Mouse (Mus musculus): ENCODE results near the gene Arhgap21. TPM values are rescaled to one million over a fixed set of nuclear protein-coding genes. Genes with fewer than 3 reads are reported as not detected.

The Arhgap21 gene
- polyA plus RNA-seq, 1 experiment from 2014 or later = 10.4 TPM

DNA sequence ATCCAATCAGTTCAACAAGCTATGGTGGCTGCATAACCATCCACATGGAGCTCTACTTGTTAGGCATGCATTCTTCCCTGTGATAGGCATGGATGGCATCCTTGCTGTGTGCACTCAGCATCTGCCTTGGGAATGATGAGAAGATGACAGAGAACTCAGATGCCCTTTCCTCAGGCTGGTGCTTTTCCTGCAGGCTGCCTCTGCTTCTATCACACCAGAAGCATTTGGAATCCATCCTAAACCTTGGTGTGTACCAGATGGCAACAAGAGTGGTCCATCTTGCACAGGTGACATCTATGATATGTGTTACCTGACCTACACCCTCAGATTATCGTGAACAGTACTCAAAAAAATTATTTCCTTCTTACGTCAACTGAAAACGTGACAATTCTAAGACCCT lies 58.2 kb downstream of the Arhgap21 start:
- Histone ChIP-seq H3K9me3 (replicated peaks) (no peaks in the 10 kb centered on the region), H3K27me3 (no peaks in the 10 kb centered on the region), H3K4me2 (replicated peaks) (no peak overlapping the region), H3K4me3 (replicated peaks) (no peak overlapping the region), H3K4me1 (no peaks in the 10 kb centered on the region), H3K27ac (replicated peaks) (no peak overlapping the region), H3K36me3 (no peaks in the 10 kb centered on the region), H3K9ac (no peak overlapping the region)
- 94% methylated on average over 3 of the region's 3 CpGs for WGBS
- ATAC-seq (ENCODE audit: insufficient number of reproducible peaks, low FRiP score, low TSS enrichment, low read depth) = no peak

DNA sequence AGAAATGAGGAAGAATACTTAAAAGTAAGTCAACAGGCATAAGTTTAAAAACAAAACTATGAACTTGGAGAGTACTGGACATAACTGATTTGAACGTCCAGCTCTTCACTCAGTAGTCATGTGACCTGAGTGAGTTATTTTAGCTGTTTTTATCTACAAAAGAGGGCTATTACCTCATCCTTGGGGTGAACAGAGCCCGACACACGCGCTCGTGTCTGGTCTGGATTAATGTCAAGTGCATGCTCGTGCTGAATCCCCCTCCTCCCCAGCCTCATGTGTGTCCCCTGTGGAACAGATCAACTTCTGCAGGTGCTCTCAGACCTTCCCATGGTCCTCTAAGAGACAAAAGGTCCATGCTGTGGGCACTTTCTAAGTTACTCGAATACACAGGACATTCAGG lies 59.3 kb downstream of the Arhgap21 start:
- WGBS = 64% methylated on average over 7 of the region's 7 CpGs
- no peak overlapping the region for H3K9ac ChIP-seq
- H3K27ac ChIP-seq (replicated peaks) = no peak overlapping the region
- H3K9me3 ChIP-seq (replicated peaks) = no peaks in the 10 kb centered on the region
- no peaks in the 10 kb centered on the region for H3K4me1 ChIP-seq
- no peak overlapping the region for H3K4me3 ChIP-seq (replicated peaks)
- no peak for ATAC-seq (ENCODE audit: insufficient number of reproducible peaks, low FRiP score, low TSS enrichment, low read depth)
- no peak overlapping the region for H3K4me2 ChIP-seq (replicated peaks)
- no peaks in the 10 kb centered on the region for H3K27me3 ChIP-seq
- no peaks in the 10 kb centered on the region for H3K36me3 ChIP-seq

DNA sequence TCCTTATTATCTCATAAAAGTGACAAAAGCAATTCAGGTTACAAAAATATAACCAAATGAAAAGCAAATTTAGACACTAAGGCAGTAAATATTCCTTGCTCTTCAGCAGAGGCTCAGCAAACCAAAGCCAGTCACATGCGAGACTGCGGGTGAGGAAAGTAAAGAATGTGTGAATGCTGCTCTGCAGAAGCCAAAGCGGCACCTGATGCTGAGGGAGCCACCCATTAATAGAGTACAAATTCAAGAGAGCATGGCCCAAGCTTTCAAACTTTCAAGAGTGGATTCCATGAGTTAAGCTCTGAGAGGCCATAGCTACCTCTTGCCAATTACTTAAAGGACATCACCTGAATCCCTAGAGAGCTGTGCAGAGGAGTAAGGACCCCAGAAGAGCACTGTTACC lies 61.4 kb downstream of the Arhgap21 start:
- H3K9ac ChIP-seq = no peak overlapping the region
- H3K27me3 ChIP-seq = no peaks in the 10 kb centered on the region
- H3K4me2 ChIP-seq (replicated peaks) = no peak overlapping the region
- no peak overlapping the region for H3K27ac ChIP-seq (replicated peaks)
- WGBS = 90% methylated on average over 3 of the region's 3 CpGs
- no peaks in the 10 kb centered on the region for H3K9me3 ChIP-seq (replicated peaks)
- no peak for ATAC-seq (ENCODE audit: insufficient number of reproducible peaks, low FRiP score, low TSS enrichment, low read depth)
- H3K4me3 ChIP-seq (replicated peaks) = no peak overlapping the region
- no peaks in the 10 kb centered on the region for H3K4me1 ChIP-seq
- H3K36me3 ChIP-seq = no peaks in the 10 kb centered on the region

DNA sequence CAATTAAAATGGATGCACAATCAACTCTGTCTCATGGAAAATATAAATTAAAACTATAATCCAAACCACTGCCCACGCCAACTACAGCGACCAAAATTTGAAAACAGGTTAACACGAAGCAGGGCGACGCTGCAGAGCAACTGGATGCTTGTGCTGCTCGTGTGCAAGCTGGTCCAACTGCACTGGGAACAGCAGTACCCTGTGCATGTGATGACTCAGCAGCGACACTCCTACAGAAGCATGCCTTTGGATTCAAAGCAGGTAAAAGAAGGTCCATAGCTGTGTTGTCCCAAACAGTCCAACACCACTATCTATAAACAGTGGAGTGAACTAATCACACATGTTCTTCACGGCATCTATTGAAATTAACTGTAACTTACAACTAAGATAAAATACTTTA lies 63.3 kb downstream of the Arhgap21 start:
- no peak for ATAC-seq (ENCODE audit: insufficient number of reproducible peaks, low FRiP score, low TSS enrichment, low read depth)
- no peak overlapping the region for H3K4me2 ChIP-seq (replicated peaks)
- H3K4me1 ChIP-seq = no peaks in the 10 kb centered on the region
- no peaks in the 10 kb centered on the region for H3K9me3 ChIP-seq (replicated peaks)
- H3K36me3 ChIP-seq = no peaks in the 10 kb centered on the region
- no peak overlapping the region for H3K9ac ChIP-seq
- no peak overlapping the region for H3K4me3 ChIP-seq (replicated peaks)
- 80% methylated on average over 8 of the region's 8 CpGs for WGBS
- no peak overlapping the region for H3K27ac ChIP-seq (replicated peaks)
- no peaks in the 10 kb centered on the region for H3K27me3 ChIP-seq

DNA sequence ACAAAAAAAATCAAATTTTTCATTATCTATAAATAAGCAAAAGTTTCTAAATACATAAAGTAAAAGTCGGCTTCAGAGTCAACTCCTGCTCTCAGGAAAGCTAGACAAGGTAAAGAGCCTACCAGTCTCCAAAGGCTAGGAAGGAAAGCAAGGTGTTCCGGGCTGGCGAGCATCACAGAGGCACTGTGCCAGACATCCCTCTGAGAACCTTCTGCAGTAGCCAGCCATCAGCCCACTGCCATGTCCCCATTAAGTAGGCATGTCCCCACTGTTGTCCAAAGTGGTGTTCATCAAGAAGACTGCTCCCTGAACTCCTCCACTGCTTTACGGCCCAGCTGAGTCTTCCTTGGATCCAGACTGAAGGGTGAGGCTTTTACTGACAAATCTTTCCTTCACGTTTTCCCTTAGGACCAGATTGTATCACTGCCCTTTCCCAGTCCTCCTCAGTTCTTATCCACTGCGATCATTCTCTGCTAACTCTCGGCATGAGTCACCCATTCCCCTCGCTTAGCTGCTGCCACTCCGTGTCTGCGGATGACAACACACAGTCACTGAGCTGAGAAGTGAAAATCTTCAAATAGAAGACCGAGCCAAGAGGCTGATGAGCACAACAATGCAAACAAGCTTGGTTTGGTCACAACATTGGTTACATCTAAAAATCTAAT lies 65.6 kb downstream of the Arhgap21 start:
- ATAC-seq (ENCODE audit: insufficient number of reproducible peaks, low FRiP score, low TSS enrichment, low read depth) = no peak
- 84% methylated on average over 11 of the region's 11 CpGs for WGBS

DNA sequence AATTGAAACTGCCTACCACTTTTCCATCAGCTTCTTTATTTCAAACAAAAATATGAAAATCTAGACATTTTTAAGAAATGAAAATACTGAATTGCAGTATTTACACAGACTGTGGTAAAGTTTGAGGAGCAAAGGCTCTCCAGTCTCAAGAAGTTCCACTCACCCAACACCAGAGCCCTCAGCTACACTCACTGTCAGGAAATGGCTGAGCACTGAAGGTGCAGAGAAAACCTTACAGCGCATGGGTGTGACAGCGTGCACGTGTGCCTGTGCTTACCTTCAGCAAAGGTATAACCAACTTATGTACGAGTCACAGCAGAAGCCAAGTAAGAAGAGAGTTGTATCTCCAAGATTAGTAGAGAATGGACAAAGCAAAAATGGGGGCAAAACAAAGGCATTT lies 66.8 kb downstream of the Arhgap21 start:
- 95% methylated on average over 4 of the region's 4 CpGs for WGBS
- no peak for ATAC-seq (ENCODE audit: insufficient number of reproducible peaks, low FRiP score, low TSS enrichment, low read depth)
- no peak overlapping the region for H3K9ac ChIP-seq

More for the DNA sequence above, 65.6 kb downstream of the Arhgap21 start:
- no peak overlapping the region for H3K9ac ChIP-seq
- H3K4me1 ChIP-seq = no peaks in the 10 kb centered on the region
- no peaks in the 10 kb centered on the region for H3K36me3 ChIP-seq
- no peaks in the 10 kb centered on the region for H3K27me3 ChIP-seq
- H3K27ac ChIP-seq (replicated peaks) = no peak overlapping the region
- no peaks in the 10 kb centered on the region for H3K9me3 ChIP-seq (replicated peaks)
- H3K4me3 ChIP-seq (replicated peaks) = no peak overlapping the region
- H3K4me2 ChIP-seq (replicated peaks) = no peak overlapping the region

DNA sequence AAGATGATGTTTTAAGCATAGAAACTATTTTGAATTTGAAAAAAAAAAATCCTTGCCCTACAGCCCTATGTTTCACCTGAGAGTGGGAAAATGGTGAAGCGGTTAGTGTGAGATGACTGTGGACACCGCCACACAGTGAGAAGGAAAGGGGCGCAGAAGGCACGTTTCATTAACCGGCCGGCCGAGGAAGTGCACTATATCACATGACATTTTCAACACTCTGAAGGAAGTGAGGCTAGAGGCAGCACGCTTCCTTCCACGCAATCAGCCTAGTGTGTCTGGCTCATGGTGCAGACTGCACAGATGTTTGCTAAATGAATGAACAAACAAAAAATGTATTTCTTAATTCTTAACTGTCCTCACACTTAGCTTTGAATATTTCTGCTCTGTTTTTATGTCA lies 69.4 kb downstream of the Arhgap21 start:
- Histone ChIP-seq H3K4me3 (replicated peaks) (no peak overlapping the region), H3K36me3 (no peaks in the 10 kb centered on the region), H3K4me2 (replicated peaks) (no peak overlapping the region), H3K9ac (no peak overlapping the region), H3K4me1 (no peaks in the 10 kb centered on the region), H3K9me3 (replicated peaks) (no peaks in the 10 kb centered on the region), H3K27me3 (no peaks in the 10 kb centered on the region), H3K27ac (replicated peaks) (no peak overlapping the region)
- WGBS = 71% methylated on average over 9 of the region's 9 CpGs
- ATAC-seq (ENCODE audit: insufficient number of reproducible peaks, low FRiP score, low TSS enrichment, low read depth) = no peak

More for the DNA sequence above, 66.8 kb downstream of the Arhgap21 start:
- Histone ChIP-seq H3K9me3 (replicated peaks) (no peaks in the 10 kb centered on the region), H3K4me1 (no peaks in the 10 kb centered on the region), H3K4me2 (replicated peaks) (no peak overlapping the region), H3K27me3 (no peaks in the 10 kb centered on the region), H3K27ac (replicated peaks) (no peak overlapping the region), H3K4me3 (replicated peaks) (no peak overlapping the region), H3K36me3 (no peaks in the 10 kb centered on the region)

DNA sequence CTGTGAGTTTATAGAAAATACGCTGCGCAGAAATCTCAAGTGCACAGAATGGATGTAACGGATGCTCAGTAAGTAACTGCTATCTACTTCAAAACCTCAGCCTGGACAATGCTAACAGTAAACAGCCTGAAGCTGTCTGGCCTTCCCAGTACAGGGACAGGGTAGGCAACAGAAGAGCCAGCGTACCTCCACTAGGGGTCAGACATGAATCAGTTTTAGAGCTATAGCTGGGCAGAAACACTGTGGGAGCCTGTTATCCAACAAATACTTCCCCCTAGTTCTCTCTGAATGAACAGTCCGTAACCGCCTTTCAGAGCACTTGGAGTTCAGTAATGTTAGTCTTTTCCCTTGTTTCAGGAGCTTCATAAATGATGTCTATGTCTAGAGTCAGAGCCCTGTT lies 70.0 kb downstream of the Arhgap21 start:
- H3K27me3 ChIP-seq = no peaks in the 10 kb centered on the region
- no peak overlapping the region for H3K27ac ChIP-seq (replicated peaks)
- no peak overlapping the region for H3K9ac ChIP-seq
- H3K9me3 ChIP-seq (replicated peaks) = no peaks in the 10 kb centered on the region
- peak; percentile 70; the same call in 1 of the 2 replicates for ATAC-seq (ENCODE audit: insufficient number of reproducible peaks, low FRiP score, low TSS enrichment, low read depth)
- H3K4me3 ChIP-seq (replicated peaks) = no peak overlapping the region
- no peaks in the 10 kb centered on the region for H3K36me3 ChIP-seq
- no peaks in the 10 kb centered on the region for H3K4me1 ChIP-seq
- H3K4me2 ChIP-seq (replicated peaks) = no peak overlapping the region
- 37% methylated on average over 6 of the region's 6 CpGs for WGBS

DNA sequence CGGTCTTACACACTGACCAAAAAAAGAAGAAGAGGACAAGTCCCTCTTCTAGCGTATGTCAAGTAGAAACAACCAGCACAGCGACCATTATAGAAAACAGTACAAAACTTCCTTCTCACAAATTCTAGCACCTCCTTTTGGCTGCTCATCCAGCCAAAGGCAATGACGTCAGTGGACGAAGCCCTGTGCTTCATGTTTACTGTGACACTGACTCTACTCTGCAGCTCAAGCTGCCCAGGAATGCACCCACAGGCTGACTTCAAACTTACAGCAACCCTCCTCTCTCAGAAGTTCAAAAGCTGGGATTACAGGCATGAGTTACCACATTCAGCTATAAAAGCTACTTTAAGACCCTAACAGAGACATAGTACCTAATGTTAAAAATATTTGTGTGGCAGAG lies 72.2 kb downstream of the Arhgap21 start:
- no peak for ATAC-seq (ENCODE audit: insufficient number of reproducible peaks, low FRiP score, low TSS enrichment, low read depth)
- Histone ChIP-seq H3K9ac (no peak overlapping the region), H3K4me1 (no peaks in the 10 kb centered on the region), H3K27me3 (no peaks in the 10 kb centered on the region), H3K4me2 (replicated peaks) (no peak overlapping the region), H3K27ac (replicated peaks) (no peak overlapping the region), H3K4me3 (replicated peaks) (no peak overlapping the region), H3K9me3 (replicated peaks) (no peaks in the 10 kb centered on the region), H3K36me3 (no peaks in the 10 kb centered on the region)
- 72% methylated on average over 5 of the region's 5 CpGs for WGBS

DNA sequence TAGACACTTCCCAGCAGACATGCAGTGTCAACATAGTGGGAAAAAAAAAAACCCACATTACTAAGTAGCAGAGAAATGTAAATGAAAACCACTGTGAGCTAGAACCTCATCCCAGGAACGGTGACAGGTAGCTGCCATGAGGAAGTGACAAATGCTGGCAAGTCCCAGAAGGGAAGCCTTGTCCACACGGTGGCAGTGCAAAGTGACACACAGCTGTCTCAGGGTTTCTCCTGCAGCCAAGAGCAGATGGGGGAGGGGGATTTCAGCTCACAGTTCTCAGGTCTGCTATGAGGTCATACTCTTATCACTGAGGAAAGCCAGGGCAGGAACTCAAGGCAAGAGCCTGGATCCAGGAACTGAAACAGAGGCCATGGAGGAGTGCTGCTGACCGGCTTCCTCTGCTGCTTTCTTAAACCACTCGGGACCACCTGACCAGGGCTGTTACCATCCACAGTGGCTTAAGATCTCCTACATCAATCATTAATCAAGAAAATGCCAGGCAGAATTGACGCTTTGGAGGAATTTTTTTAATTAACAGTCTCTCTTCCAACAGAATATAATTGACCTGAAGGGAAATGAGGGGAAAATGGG lies 74.5 kb downstream of the Arhgap21 start:
- 50% methylated on average over 5 of the region's 5 CpGs for WGBS
- no peak overlapping the region for H3K4me2 ChIP-seq (replicated peaks)
- H3K9ac ChIP-seq = no peak overlapping the region
- no peaks in the 10 kb centered on the region for H3K27me3 ChIP-seq
- no peaks in the 10 kb centered on the region for H3K9me3 ChIP-seq (replicated peaks)
- no peaks in the 10 kb centered on the region for H3K4me1 ChIP-seq
- ATAC-seq (ENCODE audit: insufficient number of reproducible peaks, low FRiP score, low TSS enrichment, low read depth) = no peak
- no peak overlapping the region for H3K27ac ChIP-seq (replicated peaks)
- H3K36me3 ChIP-seq = no peaks in the 10 kb centered on the region
- no peak overlapping the region for H3K4me3 ChIP-seq (replicated peaks)

DNA sequence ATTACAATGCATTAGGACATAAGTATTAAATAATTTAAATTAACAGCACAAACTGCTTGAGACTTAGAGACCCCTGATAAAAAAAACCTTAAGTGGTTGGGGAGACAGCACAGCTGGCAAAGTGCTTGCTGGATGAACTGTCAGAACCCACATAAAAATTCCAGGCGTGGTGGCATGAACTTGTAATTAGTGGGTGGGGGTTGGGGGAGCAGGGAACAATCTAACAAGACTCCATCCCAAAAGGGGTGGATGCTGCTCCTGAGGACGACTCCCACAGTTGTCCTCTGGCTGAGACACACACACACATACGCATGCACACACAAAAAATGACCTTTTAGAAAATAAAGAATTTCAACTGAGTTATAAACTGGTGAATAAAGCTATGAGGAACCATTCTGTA lies 79.9 kb downstream of the Arhgap21 start:
- no peaks in the 10 kb centered on the region for H3K27me3 ChIP-seq
- no peak overlapping the region for H3K27ac ChIP-seq (replicated peaks)
- no peak overlapping the region for H3K4me3 ChIP-seq (replicated peaks)
- WGBS = 55% methylated on average over 3 of the region's 3 CpGs
- no peak for ATAC-seq (ENCODE audit: insufficient number of reproducible peaks, low FRiP score, low TSS enrichment, low read depth)
- H3K36me3 ChIP-seq = no peaks in the 10 kb centered on the region
- no peak overlapping the region for H3K4me2 ChIP-seq (replicated peaks)
- H3K9me3 ChIP-seq (replicated peaks) = no peaks in the 10 kb centered on the region
- H3K9ac ChIP-seq = no peak overlapping the region
- no peaks in the 10 kb centered on the region for H3K4me1 ChIP-seq

DNA sequence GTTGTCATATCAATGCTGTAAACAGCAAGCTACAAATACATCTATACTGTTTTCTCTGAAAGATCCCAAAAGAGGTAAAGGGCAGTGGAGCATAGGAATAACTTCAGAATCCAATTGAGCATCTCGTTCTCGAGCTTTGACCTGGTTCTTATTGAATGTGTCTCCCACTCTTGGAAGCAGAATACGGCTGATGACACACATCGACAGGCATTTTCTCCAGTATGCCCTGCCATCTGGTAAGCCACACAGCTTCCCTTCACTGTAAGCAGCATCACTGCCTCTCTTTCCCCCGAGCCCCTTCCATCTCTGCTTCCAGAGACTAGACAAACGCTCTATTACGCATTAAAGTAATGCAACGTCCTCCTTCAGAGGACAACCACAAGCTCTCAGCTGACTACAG lies 85.4 kb downstream of the Arhgap21 start:
- Histone ChIP-seq H3K27ac (replicated peaks) (no peak overlapping the region), H3K9ac (no peak overlapping the region), H3K4me3 (replicated peaks) (no peak overlapping the region), H3K4me1 (no peaks in the 10 kb centered on the region), H3K4me2 (replicated peaks) (no peak overlapping the region), H3K27me3 (no peaks in the 10 kb centered on the region), H3K36me3 (peaks cover 30% of the 10 kb centered on the region), H3K9me3 (replicated peaks) (no peaks in the 10 kb centered on the region)
- WGBS = 82% methylated on average over 8 of the region's 8 CpGs
- no peak for ATAC-seq (ENCODE audit: insufficient number of reproducible peaks, low FRiP score, low TSS enrichment, low read depth)
